Mouse (Mus musculus) olfactory bulb, adult 2 months (tissue): Measurements from ENCODE around the gene Gm49711.

Experiments
- CTCF ChIP-seq: fragments of 200-500 bp; IDR thresholded peaks from 2 replicates; pipeline ENCODE4 v1.5.1; 2012; ENCODE audit warnings: low read depth, mild to moderate bottlenecking, low read length, moderate library complexity; ENCODE audit not compliant: insufficient read depth
- POLR2A ChIP-seq: fragments of 200-500 bp; IDR thresholded peaks from 2 replicates; pipeline ENCODE4 v1.6.1; 2012; ENCODE audit warnings: mild to moderate bottlenecking, low read depth, low read length, moderate library complexity; ENCODE audit not compliant: insufficient read depth

DNA sequence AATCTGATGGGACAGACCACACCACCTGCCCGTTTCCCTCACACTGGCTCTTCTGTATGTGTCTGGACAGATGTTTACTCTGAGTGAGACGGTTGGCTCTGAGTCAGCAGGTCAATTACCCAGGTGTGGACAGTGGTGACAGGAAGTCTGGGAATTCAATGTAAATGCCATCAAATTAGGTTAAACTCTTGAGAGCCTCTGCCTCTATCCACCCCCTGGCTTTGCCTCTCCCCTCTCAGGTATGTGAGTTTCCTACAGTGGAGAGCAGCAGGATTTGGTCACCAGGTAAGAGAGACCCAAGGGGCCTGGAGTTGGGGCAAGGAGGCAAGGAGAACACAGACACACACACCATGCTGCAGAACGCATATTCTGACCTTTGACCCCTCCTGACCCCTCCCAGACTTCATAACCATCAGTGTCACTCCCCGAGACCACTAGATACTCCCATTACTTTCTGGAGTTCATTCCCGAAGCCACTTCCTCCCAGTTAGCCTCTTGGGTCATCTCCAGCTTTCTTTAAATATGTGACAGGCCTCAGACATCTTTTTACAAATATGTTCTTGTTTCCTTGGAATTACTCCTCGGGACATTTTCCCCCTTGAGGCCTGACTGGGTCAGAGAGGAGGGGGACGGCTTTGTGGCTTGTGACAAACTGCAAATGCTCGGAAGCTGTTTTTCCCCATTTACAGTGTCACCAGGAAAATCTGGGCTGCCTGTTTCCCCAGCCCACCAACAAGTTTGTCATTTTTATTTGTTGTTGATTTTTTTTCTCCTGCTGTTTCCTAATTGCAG lies 157.7 kb downstream of the Gm49711 start:
- TF ChIP-seq CTCF (no peak), POLR2A (no peak)
